Mouse (Mus musculus): ENCODE results near the gene Capn7. TPM values are rescaled to one million over a fixed set of nuclear protein-coding genes. Genes with fewer than 3 reads are reported as not detected.

The Capn7 gene
- polyA plus RNA-seq, 1 experiment = 5.8 TPM

- no peak overlapping the region for H3K27ac ChIP-seq (ENCODE audit: insufficient read depth, low read depth, low read length)
- H3K4me1 ChIP-seq (ENCODE audit: control insufficient read depth, insufficient read depth, insufficient read length, low read length) = peaks cover 7% of the 10 kb centered on the region
- H3K4me3 ChIP-seq (ENCODE audit: low read depth, low read length) = no peak overlapping the region
- no peak for TF ChIP-seq CTCF (IDR thresholded peaks at IDR 0.05; ENCODE audit: extremely low read depth, insufficient read length, insufficient replicate concordance, low read depth, low read length)
- WGBS = 87% methylated on average over 8 of the region's 8 CpGs
- H3K27me3 ChIP-seq (ENCODE audit: control insufficient read depth, insufficient read depth, low read length) = no peaks in the 10 kb centered on the region
- H3K36me3 ChIP-seq (ENCODE audit: control insufficient read depth, insufficient read depth, low read length) = no peaks in the 10 kb centered on the region
These were observed 53.1 kb downstream of the Capn7 start for GRCm38 (mm10) chr14:31389421-31390147.

- 71% methylated on average over 5 of the region's 5 CpGs for WGBS
These were observed 55.9 kb downstream of the Capn7 start for GRCm38 (mm10) chr14:31392300-31392699.

GRCm38 (mm10) chr14:31392873-31393545 is 56.6 kb downstream of the Capn7 start:
- TF ChIP-seq POLR2A (IDR thresholded peaks at IDR 0.05; ENCODE audit: low read depth, low read length) (no peak), CTCF (IDR thresholded peaks at IDR 0.05; ENCODE audit: extremely low read depth, insufficient read length, insufficient replicate concordance, low read depth, low read length) (no peak)
- WGBS = 70% methylated on average over 8 of the region's 8 CpGs
- Histone ChIP-seq H3K27ac (ENCODE audit: insufficient read depth, low read depth, low read length) (no peak overlapping the region), H3K36me3 (ENCODE audit: control insufficient read depth, insufficient read depth, low read length) (no peaks in the 10 kb centered on the region), H3K4me1 (ENCODE audit: control insufficient read depth, insufficient read depth, insufficient read length, low read length) (no peaks in the 10 kb centered on the region), H3K4me3 (ENCODE audit: low read depth, low read length) (no peak overlapping the region), H3K27me3 (ENCODE audit: control insufficient read depth, insufficient read depth, low read length) (no peaks in the 10 kb centered on the region)

More at GRCm38 (mm10) chr14:31392300-31392699, 55.9 kb downstream of the Capn7 start:
- TF ChIP-seq POLR2A (IDR thresholded peaks at IDR 0.05; ENCODE audit: low read depth, low read length) (no peak), CTCF (IDR thresholded peaks at IDR 0.05; ENCODE audit: extremely low read depth, insufficient read length, insufficient replicate concordance, low read depth, low read length) (no peak)
- Histone ChIP-seq H3K36me3 (ENCODE audit: control insufficient read depth, insufficient read depth, low read length) (no peaks in the 10 kb centered on the region), H3K4me1 (ENCODE audit: control insufficient read depth, insufficient read depth, insufficient read length, low read length) (no peaks in the 10 kb centered on the region), H3K27ac (ENCODE audit: insufficient read depth, low read depth, low read length) (no peak overlapping the region), H3K27me3 (ENCODE audit: control insufficient read depth, insufficient read depth, low read length) (no peaks in the 10 kb centered on the region), H3K4me3 (ENCODE audit: low read depth, low read length) (no peak overlapping the region)

GRCm38 (mm10) chr14:31393546-31393890 is 57.1 kb downstream of the Capn7 start:
- Histone ChIP-seq H3K4me3 (ENCODE audit: low read depth, low read length) (no peak overlapping the region), H3K36me3 (ENCODE audit: control insufficient read depth, insufficient read depth, low read length) (no peaks in the 10 kb centered on the region), H3K27ac (ENCODE audit: insufficient read depth, low read depth, low read length) (no peak overlapping the region), H3K4me1 (ENCODE audit: control insufficient read depth, insufficient read depth, insufficient read length, low read length) (no peaks in the 10 kb centered on the region), H3K27me3 (ENCODE audit: control insufficient read depth, insufficient read depth, low read length) (no peaks in the 10 kb centered on the region)
- 80% methylated on average over 3 of the region's 3 CpGs for WGBS
- no peak for TF ChIP-seq POLR2A (IDR thresholded peaks at IDR 0.05; ENCODE audit: low read depth, low read length)
- no peak for TF ChIP-seq CTCF (IDR thresholded peaks at IDR 0.05; ENCODE audit: extremely low read depth, insufficient read length, insufficient replicate concordance, low read depth, low read length)

GRCm38 (mm10) chr14:31393936-31394630 is 57.6 kb downstream of the Capn7 start:
- Histone ChIP-seq H3K4me1 (ENCODE audit: control insufficient read depth, insufficient read depth, insufficient read length, low read length) (no peaks in the 10 kb centered on the region), H3K36me3 (ENCODE audit: control insufficient read depth, insufficient read depth, low read length) (no peaks in the 10 kb centered on the region), H3K27me3 (ENCODE audit: control insufficient read depth, insufficient read depth, low read length) (no peaks in the 10 kb centered on the region), H3K27ac (ENCODE audit: insufficient read depth, low read depth, low read length) (no peak overlapping the region), H3K4me3 (ENCODE audit: low read depth, low read length) (no peak overlapping the region)
- 83% methylated on average over 7 of the region's 7 CpGs for WGBS
- TF ChIP-seq CTCF (IDR thresholded peaks at IDR 0.05; ENCODE audit: extremely low read depth, insufficient read length, insufficient replicate concordance, low read depth, low read length) (no peak), POLR2A (IDR thresholded peaks at IDR 0.05; ENCODE audit: low read depth, low read length) (no peak)

- Histone ChIP-seq H3K36me3 (ENCODE audit: control insufficient read depth, insufficient read depth, low read length) (no peaks in the 10 kb centered on the region), H3K4me1 (ENCODE audit: control insufficient read depth, insufficient read depth, insufficient read length, low read length) (no peaks in the 10 kb centered on the region), H3K27ac (ENCODE audit: insufficient read depth, low read depth, low read length) (no peak overlapping the region), H3K4me3 (ENCODE audit: low read depth, low read length) (no peak overlapping the region), H3K27me3 (ENCODE audit: control insufficient read depth, insufficient read depth, low read length) (no peaks in the 10 kb centered on the region)
- 90% methylated on average over 9 of the region's 9 CpGs for WGBS
- TF ChIP-seq POLR2A (IDR thresholded peaks at IDR 0.05; ENCODE audit: low read depth, low read length) (no peak), CTCF (IDR thresholded peaks at IDR 0.05; ENCODE audit: extremely low read depth, insufficient read length, insufficient replicate concordance, low read depth, low read length) (no peak)
These were observed 58.5 kb downstream of the Capn7 start for GRCm38 (mm10) chr14:31394822-31395532.

Data from small intestine, adult 2 months (tissue).